Mouse (Mus musculus): ENCODE data around the gene Ccdc171.

Ccdc171 gene

GRCm38 (mm10) chr4:83794315-83794922, 269.1 kb downstream of the Ccdc171 start:
- in situ Hi-C loops (cut with MseI, MboI): no loop called here

- in situ Hi-C loops (cut with MseI, MboI): no loop called here
Measured at GRCm38 (mm10) chr4:83794930-83795459, 269.6 kb downstream of the Ccdc171 start.

- in situ Hi-C loops (cut with MseI, MboI): no loop called here
Measured at GRCm38 (mm10) chr4:83797976-83798375, 272.6 kb downstream of the Ccdc171 start.

GRCm38 (mm10) chr4:83798674-83799430, 273.5 kb downstream of the Ccdc171 start:
- in situ Hi-C loops (cut with MseI, MboI): no loop called here

- in situ Hi-C loops (cut with MseI, MboI): no loop called here
Measured at GRCm38 (mm10) chr4:83800402-83800801, 275.1 kb downstream of the Ccdc171 start.

- in situ Hi-C loops (cut with MseI, MboI): no loop called here
Measured at GRCm38 (mm10) chr4:83816925-83817324, 291.6 kb downstream of the Ccdc171 start.

GRCm38 (mm10) chr4:83829718-83830459, 304.5 kb downstream of the Ccdc171 start:
- in situ Hi-C loops (cut with MseI, MboI): no loop called here

GRCm38 (mm10) chr4:83830891-83831880, 305.8 kb downstream of the Ccdc171 start:
- in situ Hi-C loops (cut with MseI, MboI): no loop called here

- in situ Hi-C loops (cut with MseI, MboI): no loop called here
Measured at GRCm38 (mm10) chr4:83839077-83839476, 313.7 kb downstream of the Ccdc171 start.

GRCm38 (mm10) chr4:83846304-83846703, 321.0 kb downstream of the Ccdc171 start:
- in situ Hi-C loops (cut with MseI, MboI): no loop called here

GRCm38 (mm10) chr4:83853885-83854284, 328.5 kb downstream of the Ccdc171 start:
- in situ Hi-C loops (cut with MseI, MboI): no loop called here

- in situ Hi-C loops (cut with MseI, MboI): no loop called here
Measured at GRCm38 (mm10) chr4:83861706-83862105, 336.4 kb downstream of the Ccdc171 start.

- in situ Hi-C loops (cut with MseI, MboI): no loop called here
Measured at GRCm38 (mm10) chr4:83862295-83862694, 336.9 kb downstream of the Ccdc171 start.

GRCm38 (mm10) chr4:83876600-83876999, 351.3 kb downstream of the Ccdc171 start:
- in situ Hi-C loops (cut with MseI, MboI): no loop called here

GRCm38 (mm10) chr4:83878236-83878635, 352.9 kb downstream of the Ccdc171 start:
- in situ Hi-C loops (cut with MseI, MboI): no loop called here

- in situ Hi-C loops (cut with MseI, MboI): no loop called here
Measured at GRCm38 (mm10) chr4:83888459-83889054, 363.2 kb downstream of the Ccdc171 start.

GRCm38 (mm10) chr4:83902081-83902645, 376.8 kb downstream of the Ccdc171 start:
- in situ Hi-C loops (cut with MseI, MboI): no loop called here
